Mouse (Mus musculus) bone marrow macrophage, adult 2 months (primary cell): ENCODE results near the gene Helz. TPM values are rescaled to one million over a fixed set of nuclear protein-coding genes. Genes with fewer than 3 reads are reported as not detected.

Source experiments
- H3K27ac ChIP-seq: 2 replicates; pipeline ENCODE4 v1.5.1; 2012; ENCODE audit warnings: low read depth, low read length; ENCODE audit not compliant: insufficient read depth
- H3K4me1 ChIP-seq: 2 replicates; pipeline ENCODE4 v1.6.1; 2012; ENCODE audit warnings: low read length; ENCODE audit not compliant: control insufficient read depth, insufficient read depth
- H3K4me3 ChIP-seq: 2 replicates; pipeline ENCODE4 v1.5.1; 2012; ENCODE audit warnings: mild to moderate bottlenecking, low read length, moderate library complexity; ENCODE audit not compliant: insufficient read depth
- CTCF ChIP-seq: IDR thresholded peaks from 2 replicates; pipeline ENCODE4 v1.5.1; 2012; ENCODE audit warnings: low read depth, mild to moderate bottlenecking, low read length, moderate library complexity
- POLR2A ChIP-seq: IDR thresholded peaks from 2 replicates; pipeline ENCODE4 v1.6.1; 2012; ENCODE audit warnings: mild to moderate bottlenecking, low read depth, low read length, borderline replicate concordance
- polyA plus RNA-seq: library from polyadenylated mRNA; stranded (reverse); fragments of >200 nt; gene quantifications from 2 replicates; pipeline ENCODE4 v1.2.4, GENCODE M21; 2012; ENCODE audit not compliant: missing spikeins, insufficient read depth, insufficient read length

The Helz gene
- polyA plus RNA-seq, 1 experiment: 17.3 TPM

DNA sequence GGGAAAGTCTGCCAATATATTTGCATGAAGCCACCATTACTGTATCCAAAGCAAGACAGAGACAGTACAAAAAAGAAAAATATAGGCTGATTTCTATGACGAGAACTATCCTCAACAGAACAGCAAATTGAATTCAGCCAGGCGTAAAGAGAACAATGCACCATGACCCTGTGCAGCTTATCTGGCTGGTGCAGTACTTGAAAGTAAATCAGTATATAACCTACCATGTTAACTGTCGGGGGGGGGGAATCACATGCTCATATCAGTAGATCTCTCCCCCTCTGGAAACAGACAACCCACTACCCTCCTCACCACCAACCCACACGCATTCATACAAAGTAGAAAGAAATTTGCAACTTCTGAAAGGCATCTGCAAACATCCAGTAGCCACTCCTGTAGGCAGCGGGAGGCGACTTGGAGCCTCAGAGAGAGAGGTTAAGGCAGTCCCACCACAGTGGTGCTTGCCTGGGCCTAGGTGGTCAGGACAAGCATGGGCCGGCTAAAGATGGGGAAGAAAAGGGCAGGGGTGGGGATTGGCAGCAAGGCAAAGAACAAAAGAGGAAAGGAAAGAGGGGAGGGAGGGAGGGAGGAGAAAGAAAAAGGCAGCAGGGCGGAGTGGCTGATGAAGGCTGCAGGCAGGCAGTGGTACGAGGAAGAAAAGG, 135.1 kb downstream of the Helz start:
- Histone ChIP-seq H3K27ac (no peak overlapping the region), H3K4me1 (no peaks in the 10 kb centered on the region), H3K4me3 (no peak overlapping the region)
- TF ChIP-seq CTCF: no peak
- TF ChIP-seq POLR2A: no peak

DNA sequence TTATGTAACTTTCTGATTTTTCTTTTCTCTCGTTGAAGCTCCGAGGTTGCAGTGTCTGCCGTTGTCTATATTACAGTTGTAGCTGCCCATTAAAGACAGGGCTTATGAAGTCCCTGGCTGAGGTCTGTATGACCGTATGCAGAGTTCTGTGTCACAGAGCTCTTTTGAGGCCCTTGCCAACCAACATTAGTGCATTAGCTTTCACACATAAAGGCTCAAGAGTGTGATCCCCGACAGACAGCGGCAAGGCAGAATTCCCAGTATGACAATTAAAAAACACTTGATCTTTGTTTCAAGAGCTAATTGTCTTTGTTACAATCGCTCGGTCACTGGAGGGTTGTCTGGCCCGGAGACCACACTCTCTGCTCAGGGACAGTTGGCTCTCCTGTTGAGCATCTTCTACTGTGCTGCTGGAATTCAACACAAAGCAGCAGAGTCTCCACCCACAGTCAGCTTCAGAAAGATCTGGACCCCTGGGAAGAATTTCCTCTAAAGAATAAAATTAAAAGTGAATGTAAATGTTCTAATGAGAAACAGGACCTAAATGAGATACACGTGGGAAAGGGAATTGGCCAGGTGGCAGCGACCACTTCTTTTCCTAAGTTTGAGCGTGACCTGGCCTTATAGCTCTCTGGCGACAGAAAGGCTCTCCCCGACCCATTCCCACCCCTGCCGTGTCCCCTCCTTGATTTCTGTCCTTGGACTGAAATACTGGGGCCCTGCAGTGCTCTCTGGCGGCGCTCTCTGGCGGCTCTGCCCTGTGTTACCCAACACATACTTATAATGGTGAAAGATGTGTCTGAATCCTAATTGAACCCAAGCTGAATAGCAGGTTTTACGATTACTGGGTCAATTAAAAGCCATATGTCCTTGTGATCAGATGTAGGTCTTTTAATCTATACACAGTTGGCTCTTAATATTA, 136.1 kb downstream of the Helz start:
- Histone ChIP-seq H3K4me1 (no peaks in the 10 kb centered on the region), H3K4me3 (no peak overlapping the region), H3K27ac (no peak overlapping the region)
- no peak for TF ChIP-seq CTCF

DNA sequence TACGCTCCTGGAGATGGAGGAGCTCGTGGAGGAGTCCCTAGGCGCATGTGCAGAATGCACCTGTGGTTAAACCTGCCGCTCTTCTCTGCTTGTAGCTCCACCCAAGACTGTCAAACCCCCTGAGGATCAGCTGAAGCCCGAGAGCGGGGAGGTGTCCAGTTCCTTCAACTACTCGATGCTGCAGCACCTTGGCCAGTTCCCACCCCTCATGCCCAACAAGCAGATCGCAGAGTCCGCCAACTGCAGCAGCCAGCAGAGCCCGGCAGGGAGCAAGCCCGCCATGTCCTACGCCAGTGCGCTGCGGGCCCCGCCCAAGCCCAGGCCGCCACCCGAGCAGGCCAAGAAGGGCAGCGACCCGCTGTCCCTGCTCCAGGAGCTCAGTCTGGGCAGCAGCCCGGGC, 138.6 kb downstream of the Helz start:
- Histone ChIP-seq H3K4me3 (no peak overlapping the region), H3K27ac (no peak overlapping the region), H3K4me1 (no peaks in the 10 kb centered on the region)
- TF ChIP-seq CTCF: no peak
- no peak for TF ChIP-seq POLR2A

DNA sequence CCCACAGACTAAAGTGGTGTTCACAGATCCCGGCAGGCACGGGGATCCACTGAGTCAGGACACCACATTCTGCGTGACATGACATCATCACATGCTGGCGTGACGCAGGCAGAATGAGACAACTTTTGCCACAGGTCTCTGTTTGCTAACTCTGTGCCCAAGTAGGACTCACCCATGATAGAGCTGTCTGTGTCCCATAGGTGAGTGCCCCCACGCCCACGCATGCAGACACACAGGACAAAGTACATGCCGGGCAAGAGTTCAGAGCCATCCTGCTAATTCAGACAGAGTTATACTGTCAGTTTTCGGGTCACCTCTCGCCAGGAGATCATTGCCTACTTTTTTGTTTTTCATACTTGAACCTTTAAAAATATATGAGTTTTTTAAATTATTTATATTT, 140.8 kb downstream of the Helz start:
- no peak overlapping the region for H3K27ac ChIP-seq
- TF ChIP-seq POLR2A (no peak), CTCF (no peak)
- H3K4me3 ChIP-seq: no peak overlapping the region
- H3K4me1 ChIP-seq: peaks cover 2% of the 10 kb centered on the region; the same call in 1 of the 2 replicates

DNA sequence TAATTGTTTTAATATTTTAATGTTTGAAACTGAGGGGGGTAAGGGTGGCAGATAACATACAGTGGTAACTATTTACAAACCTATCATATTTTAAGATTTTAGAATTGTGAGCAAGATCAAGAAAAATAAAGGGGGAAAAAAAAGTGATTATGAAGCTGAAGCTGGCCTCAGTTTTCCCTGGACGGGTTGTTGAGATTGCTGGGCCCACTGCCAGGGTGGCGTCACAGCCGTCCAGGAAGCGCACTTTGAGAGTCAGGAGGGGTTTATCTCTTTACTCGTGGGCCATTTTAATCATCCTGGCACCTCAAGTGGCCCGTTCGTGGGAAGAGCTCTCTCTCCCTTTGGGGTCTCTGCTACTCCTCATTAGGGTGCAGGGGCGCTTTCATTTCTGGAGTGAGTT, 143.8 kb downstream of the Helz start:
- H3K4me3 ChIP-seq: no peak overlapping the region
- no peak overlapping the region for H3K27ac ChIP-seq
- H3K4me1 ChIP-seq: peaks cover 9% of the 10 kb centered on the region
- TF ChIP-seq POLR2A (no peak), CTCF (no peak)

DNA sequence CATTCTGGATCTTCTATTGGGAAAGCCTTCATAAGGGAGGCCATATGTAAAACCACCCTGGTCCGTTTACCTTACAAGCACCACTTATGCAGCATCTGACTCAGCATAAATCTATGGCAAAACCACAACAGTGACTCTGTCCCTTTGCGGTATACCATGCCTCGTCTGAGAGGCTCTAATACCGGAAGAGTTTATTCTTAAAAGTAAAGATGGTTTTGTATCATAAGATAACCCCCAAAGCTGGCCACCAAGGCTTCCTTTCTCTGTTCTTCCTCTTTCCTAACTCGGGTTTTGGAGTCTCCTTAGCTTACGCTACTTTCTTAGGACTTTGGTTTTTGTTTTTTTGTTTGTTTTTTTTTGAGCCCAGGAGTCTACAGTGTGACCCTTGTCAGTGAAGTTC, 145.6 kb downstream of the Helz start:
- TF ChIP-seq POLR2A (no peak), CTCF (no peak)
- Histone ChIP-seq H3K4me1 (peaks cover 9% of the 10 kb centered on the region), H3K27ac (no peak overlapping the region), H3K4me3 (no peak overlapping the region)

DNA sequence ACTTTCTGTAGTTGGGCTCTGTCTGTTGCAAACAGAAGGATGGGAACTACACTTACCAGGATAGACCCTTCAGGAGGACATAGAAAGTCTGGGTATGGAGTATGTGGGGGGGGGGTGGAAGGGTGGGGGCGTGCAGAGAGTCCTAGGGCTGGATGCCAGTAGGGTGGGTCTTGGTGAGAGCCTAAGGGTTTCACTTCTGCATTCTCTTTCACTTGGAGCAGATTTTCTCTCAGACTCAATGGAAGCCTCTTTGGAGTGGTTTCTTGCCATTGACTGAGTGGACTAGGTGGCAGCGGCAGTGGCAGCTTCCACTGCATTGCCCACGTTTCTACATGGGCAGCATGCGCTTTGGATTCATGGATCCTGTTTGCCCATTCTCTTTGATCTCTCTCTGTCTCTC, 152.2 kb downstream of the Helz start:
- TF ChIP-seq POLR2A (no peak), CTCF (no peak)
- Histone ChIP-seq H3K4me3 (no peak overlapping the region), H3K27ac (no peak overlapping the region), H3K4me1 (no peaks in the 10 kb centered on the region)

DNA sequence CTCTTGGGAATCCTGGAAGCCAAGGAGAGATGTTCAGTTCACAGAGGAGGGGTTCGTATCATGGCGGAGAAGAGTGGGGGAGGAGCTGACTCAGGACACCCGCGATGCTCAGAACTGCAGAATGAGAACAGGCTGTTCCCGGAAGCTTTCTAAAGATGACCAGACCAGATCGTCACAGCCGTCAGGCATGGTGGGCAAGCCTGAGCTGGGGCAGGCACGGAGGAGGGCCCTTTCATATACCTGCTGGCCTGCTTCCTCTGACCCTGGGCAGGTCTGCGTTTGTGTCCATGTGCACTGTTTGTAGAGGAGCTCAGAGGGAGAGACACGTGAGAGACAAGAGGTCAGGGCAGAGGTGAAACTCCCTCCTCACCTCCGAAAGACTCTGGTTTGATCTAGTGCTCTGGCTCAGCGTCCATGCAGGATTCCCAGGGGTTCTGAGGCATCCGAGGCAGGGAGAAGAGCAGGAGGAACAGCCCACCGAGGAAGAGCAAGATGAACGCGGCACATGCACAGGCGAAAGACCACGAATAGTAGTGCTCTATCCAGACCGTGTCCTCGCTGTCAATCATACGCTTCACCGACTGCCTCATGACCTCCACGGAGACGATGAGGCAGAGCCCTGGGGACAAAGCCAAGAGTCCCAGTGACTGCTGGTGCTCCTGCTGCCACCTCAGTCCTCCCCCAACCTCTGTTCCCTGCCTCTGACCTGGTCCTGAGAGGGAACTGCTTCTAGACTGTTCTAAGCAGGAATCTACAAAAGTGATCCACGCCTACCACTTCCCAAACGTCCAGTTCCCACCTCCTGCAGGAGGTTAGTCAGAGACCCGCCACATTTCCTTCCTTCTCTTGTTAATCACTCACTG, 155.8 kb downstream of the Helz start:
- no peak for TF ChIP-seq CTCF
- no peak for TF ChIP-seq POLR2A
- no peak overlapping the region for H3K27ac ChIP-seq
- no peaks in the 10 kb centered on the region for H3K4me1 ChIP-seq
- H3K4me3 ChIP-seq: no peak overlapping the region

DNA sequence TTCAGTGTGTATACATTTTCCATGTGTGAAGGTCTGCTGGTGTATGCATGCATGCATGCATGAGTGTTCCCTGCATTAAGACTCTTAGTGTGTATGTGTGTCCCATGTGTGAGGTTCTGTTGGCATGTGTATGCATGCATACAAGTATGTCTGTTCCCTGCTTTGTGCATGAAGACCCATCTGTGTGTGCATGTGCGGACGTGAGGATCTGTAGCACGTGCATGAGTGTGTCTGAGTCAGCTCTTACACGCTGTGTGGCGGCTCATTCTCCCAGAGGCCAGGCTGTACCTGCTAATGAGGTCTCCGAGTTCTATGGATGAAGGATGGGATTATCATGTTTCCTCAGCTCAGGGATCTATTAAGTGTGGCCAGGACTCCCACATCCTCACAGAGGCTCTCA, 157.3 kb downstream of the Helz start:
- Histone ChIP-seq H3K4me3 (no peak overlapping the region), H3K4me1 (no peaks in the 10 kb centered on the region), H3K27ac (no peak overlapping the region)
- TF ChIP-seq POLR2A (no peak), CTCF (no peak)
